Mouse (Mus musculus) liver, embryonic 14.5 days (tissue): Measurements from ENCODE around the gene Mmrn2.

Experiments
- CTCF ChIP-seq: IDR thresholded peaks from 2 replicates; pipeline ENCODE4 v1.5.1; 2016; ENCODE audit warnings: antibody characterized with exemption, low read depth, control low read depth
- EP300 ChIP-seq: IDR thresholded peaks from 2 replicates; pipeline ENCODE4 v1.6.1; 2016; ENCODE audit warnings: antibody characterized with exemption, low read depth

DNA sequence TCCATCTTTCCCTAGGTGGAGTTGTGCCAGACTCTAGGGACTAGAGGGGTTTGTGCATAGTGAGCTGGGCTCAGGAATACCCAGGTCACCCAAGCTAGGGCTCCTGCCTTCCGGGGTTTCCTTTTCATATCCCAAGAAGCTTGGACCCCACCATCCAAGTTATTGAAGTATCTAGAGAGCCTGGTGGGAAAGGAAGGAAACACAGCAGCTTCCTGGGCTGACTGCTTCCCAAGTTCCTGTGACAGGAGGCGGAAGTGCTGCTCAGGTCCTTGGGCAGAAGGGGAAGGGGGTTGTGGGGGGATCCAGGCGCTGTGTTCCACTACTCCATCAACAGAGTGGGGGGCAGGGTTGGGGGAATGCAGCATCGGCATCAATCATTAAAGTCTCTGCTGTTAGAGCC, 1.9 kb downstream of the Mmrn2 start:
- TF ChIP-seq EP300 (no peak), CTCF (no peak)
